Mouse (Mus musculus): ENCODE results near the gene Kctd7.

DNA sequence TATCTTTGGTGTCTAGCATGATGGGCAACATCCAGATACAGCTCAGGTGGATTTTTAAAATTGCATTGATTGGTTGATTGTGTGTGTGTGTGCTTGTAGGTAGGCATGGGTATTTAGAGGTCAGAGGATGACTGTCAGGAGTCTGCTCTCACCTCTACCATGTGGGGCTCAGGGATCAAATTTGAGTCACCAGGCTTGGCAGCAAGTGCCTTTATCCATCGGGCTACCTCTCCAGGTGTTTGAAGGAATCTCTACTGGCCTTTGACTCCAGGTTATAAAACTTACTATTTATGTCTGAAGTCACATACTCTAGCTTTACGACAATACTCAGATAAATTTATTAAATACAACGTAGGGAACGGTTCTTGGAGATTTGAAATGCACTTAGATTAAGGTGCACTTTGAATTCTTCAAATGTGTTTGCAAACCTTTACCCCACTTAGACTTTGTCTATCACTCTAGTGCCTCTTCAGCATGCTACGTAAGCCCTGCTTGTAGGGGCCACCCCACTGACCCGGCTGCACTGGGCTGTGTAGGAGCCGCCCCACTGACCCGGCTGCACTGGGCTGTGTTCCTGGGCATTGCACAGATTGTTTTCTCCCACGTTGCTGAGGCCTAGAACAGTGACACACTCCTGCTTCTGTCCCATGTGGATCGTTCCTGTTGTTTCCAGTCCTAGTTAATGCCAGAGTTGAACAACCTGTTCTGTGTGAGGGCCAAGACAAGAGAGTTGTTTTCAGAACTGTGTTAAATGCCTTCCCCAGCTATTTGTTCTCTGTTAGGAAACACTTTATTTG lies 55.8 kb downstream of the Kctd7 start:
- TF ChIP-seq CTCF (IDR thresholded peaks at IDR 0.05): no peak
- TF ChIP-seq EP300 (IDR thresholded peaks at IDR 0.05; ENCODE audit: insufficient read depth, low read depth, low read length): no peak
